Mouse (Mus musculus) left cerebral cortex, adult 8-10 months (tissue): ENCODE measurements at regions not wholly inside any gene's neighbourhood (a gene's known extent, or its start where the extent isn't known, plus 50 kb on each side); places are given as distances from the start of the nearest gene placed in this dataset.

Source experiments
- DNase-seq, 2 experiments: peaks; one replicate each; pipeline ENCODE4 v3.0.0; 2022; ENCODE audit warnings: low spot score in 2 of 2

DNA sequence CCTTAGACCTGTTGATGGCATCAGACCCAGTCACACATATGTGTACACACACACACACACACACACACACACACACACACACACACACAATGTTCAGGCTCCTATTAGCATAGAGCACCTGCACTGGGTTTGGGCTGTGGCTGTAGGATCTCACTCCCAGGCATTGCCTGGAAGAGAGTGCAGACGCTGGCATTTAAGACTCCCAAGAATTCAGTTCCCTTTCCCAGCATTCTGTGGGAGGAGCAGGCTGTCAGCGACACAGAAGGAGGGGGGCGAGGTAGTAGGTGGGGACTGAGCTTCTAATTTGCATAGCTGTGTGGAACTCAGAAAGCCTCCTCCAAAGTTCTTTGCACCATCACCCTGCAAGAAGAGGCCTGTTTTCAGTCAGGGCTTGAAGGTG lies 374.2 kb upstream of the Fam49b start:
- DNase-seq: peak; percentile 18 to 87

DNA sequence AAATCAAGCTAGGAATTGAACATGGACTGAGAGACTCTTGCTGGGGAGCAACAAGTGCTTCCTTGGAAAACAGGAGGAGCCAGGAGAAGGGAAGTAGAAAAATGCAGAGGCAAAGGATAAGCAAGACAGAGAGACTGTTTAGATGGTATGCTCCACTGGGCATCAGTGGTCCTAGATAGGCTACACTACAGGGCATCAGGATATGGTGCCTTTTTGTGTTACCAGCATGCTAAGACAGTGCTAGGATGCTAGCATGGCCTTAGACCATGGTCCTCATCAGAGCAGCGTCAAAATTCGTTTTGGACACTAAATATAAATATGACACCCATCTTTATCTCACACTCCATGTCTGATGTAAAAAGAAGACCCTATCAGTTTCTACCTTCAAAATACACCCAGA lies 374.6 kb upstream of the Fam49b start:
- DNase-seq: no peak

DNA sequence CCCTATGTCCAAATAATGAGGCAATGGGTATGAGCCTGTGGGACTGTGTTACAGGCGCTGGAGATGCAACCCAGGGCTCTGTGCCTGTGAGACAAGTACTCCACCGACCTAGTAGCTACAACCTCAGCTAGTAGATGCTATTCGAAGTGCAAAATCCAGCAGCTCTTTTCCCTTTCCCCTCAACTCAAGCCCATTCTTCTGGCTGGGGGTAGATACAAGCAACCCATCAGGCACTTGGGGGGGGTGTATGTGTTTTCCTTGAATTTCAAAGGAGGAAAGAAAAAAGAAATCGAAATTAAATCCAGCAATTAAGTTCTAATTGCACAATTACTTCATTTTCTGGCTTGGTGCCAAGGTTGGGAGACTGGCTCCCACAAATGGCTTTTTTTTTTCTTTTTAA lies 372.4 kb upstream of the Gm21798 start:
- DNase-seq: no peak

DNA sequence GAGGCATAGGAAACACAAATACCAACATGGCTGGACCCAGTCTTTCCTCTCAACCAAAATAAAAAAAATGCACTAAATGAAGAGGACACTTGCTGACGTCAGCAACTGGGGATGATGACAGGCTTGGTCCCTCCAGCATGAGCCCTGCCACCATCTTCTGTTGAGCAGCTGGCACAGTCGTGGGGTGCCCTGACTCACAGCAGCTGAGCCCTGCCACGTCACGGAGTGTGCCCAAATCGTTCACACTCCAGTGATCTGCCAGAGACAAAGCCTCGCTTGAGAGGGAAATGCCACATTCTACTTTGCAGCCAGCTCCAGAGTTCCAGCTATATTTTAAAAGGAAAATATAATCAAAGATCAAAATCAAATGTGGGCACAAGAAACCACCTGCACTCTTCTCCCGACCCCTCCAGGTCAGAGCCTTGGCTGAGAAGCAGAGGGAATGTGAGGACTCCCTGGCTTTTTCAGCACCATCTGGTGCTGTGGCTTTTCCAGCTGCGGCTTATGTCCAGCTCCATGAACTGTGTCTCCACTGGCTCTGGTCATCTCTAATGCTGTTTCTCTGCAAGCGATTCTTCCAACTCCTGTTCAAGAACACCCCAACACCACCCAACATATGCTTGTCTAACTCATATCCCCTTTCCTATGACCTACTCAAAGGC lies 371.0 kb upstream of the Gm21798 start:
- DNase-seq: peak in 1 of 2 experiments; percentile 59

DNA sequence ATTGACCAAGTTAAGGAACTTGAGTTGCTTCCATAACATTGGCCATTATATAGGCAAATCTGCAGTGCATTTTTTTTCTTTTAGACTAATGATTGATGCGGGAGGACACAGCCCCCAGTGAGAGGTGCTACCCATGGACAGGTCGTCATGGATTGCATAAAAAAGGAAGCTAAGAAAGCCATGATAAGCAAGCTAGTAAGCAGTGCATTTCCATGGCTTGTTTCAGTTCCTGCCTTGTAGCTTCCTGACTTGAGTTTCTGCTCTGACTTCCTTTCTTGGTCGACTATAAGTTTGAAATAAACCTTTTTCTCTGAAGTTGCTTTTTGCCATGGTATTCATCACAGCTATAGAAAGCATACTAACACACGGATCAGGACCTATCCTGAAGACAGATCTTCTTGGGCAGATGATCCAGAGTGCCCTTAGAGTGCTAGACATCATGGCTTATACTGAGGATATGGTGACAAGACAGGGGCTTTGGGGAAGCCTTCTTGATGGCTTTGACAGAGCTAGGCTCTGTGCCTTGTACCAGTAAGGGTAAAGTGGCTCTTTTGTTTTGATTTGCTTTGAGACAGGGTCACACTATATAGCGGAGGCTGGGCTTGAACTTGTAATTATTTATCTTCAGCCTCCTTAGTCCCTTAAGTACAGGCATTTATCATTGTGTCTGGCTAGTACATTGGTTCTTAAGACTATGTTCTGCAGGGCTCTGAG lies 370.1 kb upstream of the Gm21798 start:
- no peak for DNase-seq

- DNase-seq: peak; percentile 15 to 83
These were observed 368.8 kb upstream of the Gm21798 start for GRCm38 (mm10) chr15:64448581-64449140.

GRCm38 (mm10) chr15:64470743-64471142 lies 346.8 kb upstream of the Gm21798 start:
- DNase-seq: no peak

- no peak for DNase-seq
These were observed 345.9 kb upstream of the Gm21798 start for GRCm38 (mm10) chr15:64471597-64471996.

GRCm38 (mm10) chr15:64474236-64474635 lies 343.3 kb upstream of the Gm21798 start:
- no peak for DNase-seq

DNA sequence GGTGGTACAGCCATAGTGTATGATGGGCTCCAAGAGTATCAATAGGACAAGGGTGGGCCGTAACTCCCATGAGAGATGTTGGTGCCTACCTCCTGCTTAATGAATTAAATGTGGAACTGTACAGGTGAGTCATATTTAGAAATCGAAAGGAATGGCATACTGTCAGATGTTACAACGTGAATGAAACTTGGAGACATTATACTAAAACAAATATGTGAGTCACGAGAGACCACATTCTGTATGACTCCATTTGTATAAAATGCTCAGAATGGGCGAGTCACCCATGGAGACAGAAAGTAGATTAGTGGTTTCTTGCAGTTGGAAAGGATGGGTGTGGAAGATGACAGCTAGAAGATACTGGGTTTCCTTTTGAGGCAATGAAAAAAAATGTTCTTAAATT lies 340.4 kb upstream of the Gm21798 start:
- no peak for DNase-seq

GRCm38 (mm10) chr15:64480625-64481024 lies 336.9 kb upstream of the Gm21798 start:
- DNase-seq: no peak

GRCm38 (mm10) chr15:64481226-64481625 lies 336.3 kb upstream of the Gm21798 start:
- DNase-seq: no peak

- DNase-seq: no peak
These were observed 334.5 kb upstream of the Gm21798 start for GRCm38 (mm10) chr15:64482960-64483359.

- DNase-seq: no peak
These were observed 329.7 kb upstream of the Gm21798 start for GRCm38 (mm10) chr15:64487801-64488200.

DNA sequence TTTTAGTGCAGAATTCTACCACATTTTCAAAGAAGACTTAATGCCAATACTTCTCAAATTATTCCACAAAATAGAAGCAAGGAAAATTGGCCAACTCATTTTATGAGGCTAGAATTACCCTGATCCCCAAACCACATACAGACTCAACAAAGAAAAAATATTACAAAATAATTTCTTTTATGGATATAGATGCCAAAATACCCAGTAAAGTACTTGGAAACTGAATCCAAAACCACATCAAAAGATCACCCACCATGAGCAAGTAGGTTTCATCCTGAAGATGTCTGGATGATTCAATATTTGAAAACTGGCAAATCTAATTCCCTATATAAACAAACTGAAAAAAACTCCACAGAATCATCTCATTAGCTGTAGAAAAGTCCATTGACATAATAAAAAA lies 316.7 kb upstream of the Gm21798 start:
- no peak for DNase-seq

DNA sequence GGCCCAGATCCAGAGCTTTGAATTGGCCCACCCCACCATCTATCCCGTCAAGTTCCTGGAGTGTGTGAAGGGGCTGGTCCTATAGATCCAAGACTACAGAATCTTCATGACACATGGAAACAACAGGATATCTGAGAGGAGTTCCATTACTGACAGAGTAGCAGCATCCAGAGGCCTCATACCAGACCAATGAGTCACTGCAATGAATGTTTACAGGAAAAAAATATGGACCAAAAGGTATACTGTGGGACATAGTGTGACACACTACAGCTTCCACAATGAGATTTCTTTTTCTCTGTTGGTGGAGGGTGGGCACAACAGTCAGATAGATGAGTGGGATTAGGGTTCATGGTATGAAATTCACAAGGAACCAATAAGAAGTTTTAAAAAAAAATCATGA lies 316.0 kb upstream of the Gm21798 start:
- no peak for DNase-seq

DNA sequence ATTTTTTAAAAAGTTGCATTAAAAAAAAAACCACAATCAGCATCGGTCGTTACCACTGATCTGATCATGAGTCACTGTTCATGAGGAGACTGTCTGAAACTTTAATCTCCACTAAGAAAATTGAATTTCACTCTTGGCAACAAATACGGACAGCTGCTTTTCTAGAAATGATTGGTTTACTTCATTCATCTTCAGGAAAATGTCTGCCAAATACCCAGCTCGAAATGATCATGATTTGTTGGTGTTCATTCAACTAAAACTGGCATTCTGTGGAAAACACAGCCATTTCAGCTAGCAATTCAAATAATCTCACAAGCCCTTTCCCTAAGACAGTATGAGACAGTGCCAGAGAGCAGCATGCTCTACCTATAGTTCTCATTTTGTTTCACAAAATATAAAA lies 312.7 kb upstream of the Gm21798 start:
- no peak for DNase-seq

GRCm38 (mm10) chr15:64510649-64511048 lies 306.8 kb upstream of the Gm21798 start:
- DNase-seq: no peak

DNA sequence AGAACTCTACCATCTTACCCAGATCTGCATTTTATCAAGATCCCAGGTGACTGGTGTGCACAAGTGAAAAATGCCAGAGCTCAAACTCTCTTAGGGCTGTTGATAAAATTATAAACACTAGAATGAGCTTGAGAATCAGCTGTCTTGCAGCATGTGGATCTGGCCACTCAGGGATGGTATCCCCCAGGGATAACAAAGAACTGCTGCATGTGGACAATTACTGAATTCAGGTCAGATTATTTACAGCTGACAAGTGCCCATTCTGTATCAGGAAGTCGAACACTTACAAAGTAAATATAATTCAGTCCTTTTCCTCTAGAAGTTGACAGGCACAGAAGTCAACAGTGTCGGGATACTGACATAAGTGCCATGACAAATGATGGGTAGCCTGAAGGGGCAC lies 306.3 kb upstream of the Gm21798 start:
- no peak for DNase-seq

DNA sequence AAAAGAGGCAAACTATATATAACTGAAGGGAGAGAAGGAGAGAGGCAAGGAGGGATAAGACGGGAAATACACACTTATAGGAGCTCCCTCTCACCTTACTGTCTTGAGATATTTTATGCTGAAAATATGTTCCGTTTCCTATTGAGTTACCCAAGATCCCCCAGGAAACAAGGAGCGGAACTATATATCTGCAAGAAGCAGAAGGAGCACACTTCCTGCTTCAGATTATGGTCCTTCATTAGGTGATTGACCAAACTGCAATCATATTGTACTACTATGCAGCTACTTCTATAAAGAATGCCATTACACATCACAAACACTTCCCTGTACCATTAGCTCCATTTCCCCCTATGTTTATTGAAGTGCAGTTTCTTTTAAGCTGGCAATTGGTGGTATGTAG lies 304.9 kb upstream of the Gm21798 start:
- no peak for DNase-seq

DNA sequence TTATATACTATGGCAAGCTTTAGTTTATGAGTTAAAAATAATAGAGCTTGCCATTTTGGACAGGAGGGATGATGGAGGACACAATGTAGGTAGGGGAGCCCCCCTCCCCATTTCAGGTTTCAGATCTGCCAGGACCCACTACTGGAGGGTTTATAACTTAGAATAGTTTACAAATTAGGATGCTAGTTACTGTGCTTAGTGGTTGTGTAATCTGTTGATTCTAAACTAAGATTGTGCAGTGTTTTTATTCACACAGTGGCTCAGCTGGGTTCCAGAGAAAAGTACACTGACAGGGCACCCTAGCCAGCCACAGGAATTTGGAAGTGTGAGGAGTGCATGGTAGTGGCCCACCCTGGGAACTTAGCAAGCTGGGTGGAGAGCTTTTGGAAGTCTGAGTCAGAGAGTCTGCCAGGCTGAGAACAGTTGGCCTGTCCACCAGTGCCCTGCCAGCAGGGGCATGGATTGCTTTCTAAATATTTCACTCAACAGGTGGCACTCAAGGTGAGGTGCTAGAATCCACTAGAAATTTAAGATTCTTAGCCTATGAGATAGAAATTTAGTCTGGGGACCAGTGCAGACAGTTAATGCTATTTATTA lies 303.9 kb upstream of the Gm21798 start:
- DNase-seq: no peak

DNA sequence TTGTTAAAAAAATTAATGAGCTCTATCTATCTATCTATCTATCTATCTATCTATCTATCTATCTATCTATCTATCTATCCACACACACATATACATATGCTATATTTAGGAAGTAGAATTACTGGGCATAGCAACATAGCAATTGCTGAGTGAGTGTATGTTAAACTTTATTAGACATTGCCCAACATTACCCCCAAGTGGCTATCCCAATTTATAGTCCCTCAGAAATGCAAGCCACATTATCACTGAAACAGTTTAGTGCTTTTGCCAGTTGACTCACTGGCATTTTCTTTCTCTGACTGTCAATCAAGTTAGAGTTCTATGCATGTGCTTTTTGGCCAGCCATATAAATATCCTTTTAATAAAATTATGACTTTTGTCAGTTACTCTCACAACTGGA lies 302.3 kb upstream of the Gm21798 start:
- no peak for DNase-seq

GRCm38 (mm10) chr15:64519207-64519628 lies 298.3 kb upstream of the Gm21798 start:
- DNase-seq: no peak
